Mouse (Mus musculus) liver, adult 2 months (tissue): ENCODE measurements at regions not wholly inside any gene's neighbourhood (a gene's known extent, or its start where the extent isn't known, plus 50 kb on each side); places are given as distances from the start of the nearest gene placed in this dataset.
"Not testable (repeated sequence)": the region's sequence is repeated elsewhere in the genome, so short reads cannot be mapped to it uniquely, and the experiment has no call there.

Experiments
- DNase-seq: peaks from one replicate; pipeline ENCODE4 v3.0.0-alpha.2; 2011; ENCODE audit warnings: low read depth, low spot score; ENCODE audit errors: extremely low read depth
- H3K27ac ChIP-seq: fragments of 200-500 bp; replicated peaks from 2 replicates; pipeline ENCODE4 v1.5.1; 2012; ENCODE audit warnings: low read depth, mild to moderate bottlenecking, control low read depth, inconsistent platforms, low read length; ENCODE audit not compliant: insufficient read depth
- H3K27me3 ChIP-seq: fragments of 200-500 bp; 2 replicates; pipeline ENCODE4 v1.6.1; 2012; ENCODE audit warnings: mild to moderate bottlenecking, moderate library complexity, low read length, inconsistent platforms; ENCODE audit not compliant: control insufficient read depth, insufficient read depth
- H3K36me3 ChIP-seq: fragments of 200-500 bp; 2 replicates; pipeline ENCODE4 v1.6.1; 2012; ENCODE audit warnings: low read length, inconsistent platforms; ENCODE audit not compliant: control insufficient read depth, insufficient read depth
- H3K4me1 ChIP-seq: fragments of 200-500 bp; 2 replicates; pipeline ENCODE4 v1.6.1; 2011; ENCODE audit warnings: low read length; ENCODE audit not compliant: control insufficient read depth, insufficient read depth
- H3K4me3 ChIP-seq: fragments of 200-500 bp; 2 replicates; pipeline ENCODE4 v1.5.1; 2011; ENCODE audit warnings: low read depth, mild to moderate bottlenecking, control low read depth, low read length, moderate library complexity; ENCODE audit not compliant: insufficient read depth
- H3K79me2 ChIP-seq: fragments of 200-500 bp; 2 replicates; pipeline ENCODE4 v1.6.1; 2012; ENCODE audit warnings: inconsistent platforms, mild to moderate bottlenecking, low read length, moderate library complexity; ENCODE audit not compliant: control insufficient read depth, insufficient read depth
- H3K9ac ChIP-seq: fragments of 200-500 bp; 2 replicates; pipeline ENCODE4 v1.6.1; 2012; ENCODE audit warnings: low read depth, mild to moderate bottlenecking, control low read depth, inconsistent platforms, low read length
- CTCF ChIP-seq: fragments of 200-500 bp; IDR thresholded peaks from 2 replicates; pipeline ENCODE4 v1.5.1; 2011; ENCODE audit warnings: low read depth, low read length, control low read depth
- POLR2A ChIP-seq: fragments of 200-500 bp; IDR thresholded peaks from 2 replicates; pipeline ENCODE4 v1.6.1; 2011; ENCODE audit warnings: low read length, control low read depth; ENCODE audit not compliant: insufficient read depth; ENCODE audit errors: extremely low read depth
- WGBS: fragments of 180-500 bp; shearing (Covaris S2); methylation state at CpG from one replicate; pipeline ENCODE4 v1.1.7; 2018; 5-methylcytosine and 5-hydroxymethylcytosine counted together

GRCm38 (mm10) chr12:77867947-77868495 lies 326.0 kb upstream of the Gm6657 start:
- H3K36me3 ChIP-seq, result no peaks in the 10 kb centered on the region
- 52% methylated on average over 4 of the region's 4 CpGs for WGBS
- no peak overlapping the region for H3K9ac ChIP-seq
- H3K4me1 ChIP-seq, result no peaks in the 10 kb centered on the region
- TF ChIP-seq CTCF (no peak), POLR2A (no peak)
- DNase-seq, result no peak
- H3K79me2 ChIP-seq, result no peaks in the 10 kb centered on the region
- no peaks in the 10 kb centered on the region; the same call in 1 of the 2 replicates for H3K27me3 ChIP-seq
- H3K4me3 ChIP-seq, result no peak overlapping the region
- no peak overlapping the region for H3K27ac ChIP-seq

DNA sequence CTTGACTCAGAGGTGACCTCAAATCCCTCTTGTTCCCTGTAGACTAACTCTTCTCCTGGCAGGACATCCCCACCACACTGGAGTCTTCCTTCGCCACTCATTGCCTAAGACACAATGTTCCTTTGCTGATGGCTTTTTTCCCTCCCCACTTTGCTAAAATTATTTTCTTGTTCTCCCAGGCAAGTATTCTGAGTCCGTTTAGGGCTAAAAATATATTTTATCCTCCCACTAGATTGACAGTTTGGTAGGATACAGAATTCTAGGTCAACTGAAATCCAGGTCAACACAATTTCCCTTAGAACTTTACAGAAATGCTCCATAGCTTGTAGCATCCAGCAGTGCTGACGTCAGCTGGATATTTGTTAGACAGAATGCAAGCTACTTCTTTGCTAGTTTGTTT lies 324.7 kb upstream of the Gm6657 start:
- no peak for DNase-seq
- Histone ChIP-seq H3K79me2 (no peaks in the 10 kb centered on the region), H3K4me3 (no peak overlapping the region), H3K9ac (no peak overlapping the region), H3K36me3 (no peaks in the 10 kb centered on the region), H3K4me1 (no peaks in the 10 kb centered on the region), H3K27me3 (no peaks in the 10 kb centered on the region; the same call in 1 of the 2 replicates), H3K27ac (no peak overlapping the region)
- WGBS, result 69% methylated on average over 3 of the region's 3 CpGs
- TF ChIP-seq CTCF (no peak), POLR2A (no peak)

DNA sequence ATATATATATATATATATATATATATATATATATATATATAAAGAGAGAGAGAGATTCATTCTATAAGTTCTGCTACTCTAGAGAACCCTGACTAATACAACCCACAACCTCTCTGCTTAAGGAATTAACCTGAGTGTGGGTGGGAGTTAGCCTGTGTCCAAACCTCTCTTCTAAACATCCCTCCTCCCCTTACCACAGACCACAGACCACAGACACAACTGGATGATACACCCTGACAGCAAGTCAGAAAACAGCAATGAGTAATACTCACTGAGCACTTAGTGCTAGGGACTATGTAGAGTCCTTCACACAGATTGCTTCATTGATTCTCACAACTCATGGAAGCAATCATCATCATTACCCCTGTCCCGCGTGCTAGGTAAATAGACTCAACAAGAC lies 306.7 kb upstream of the Gm6657 start:
- H3K79me2 ChIP-seq, result no peaks in the 10 kb centered on the region
- H3K36me3 ChIP-seq, result no peaks in the 10 kb centered on the region
- no peak overlapping the region for H3K27ac ChIP-seq
- no peaks in the 10 kb centered on the region for H3K4me1 ChIP-seq
- H3K27me3 ChIP-seq, result no peaks in the 10 kb centered on the region
- H3K9ac ChIP-seq, result no peak overlapping the region
- DNase-seq, result no peak
- no peak for TF ChIP-seq POLR2A
- TF ChIP-seq CTCF, result no peak
- WGBS, result 49% methylated on average over 2 of the region's 2 CpGs
- H3K4me3 ChIP-seq, result no peak overlapping the region

DNA sequence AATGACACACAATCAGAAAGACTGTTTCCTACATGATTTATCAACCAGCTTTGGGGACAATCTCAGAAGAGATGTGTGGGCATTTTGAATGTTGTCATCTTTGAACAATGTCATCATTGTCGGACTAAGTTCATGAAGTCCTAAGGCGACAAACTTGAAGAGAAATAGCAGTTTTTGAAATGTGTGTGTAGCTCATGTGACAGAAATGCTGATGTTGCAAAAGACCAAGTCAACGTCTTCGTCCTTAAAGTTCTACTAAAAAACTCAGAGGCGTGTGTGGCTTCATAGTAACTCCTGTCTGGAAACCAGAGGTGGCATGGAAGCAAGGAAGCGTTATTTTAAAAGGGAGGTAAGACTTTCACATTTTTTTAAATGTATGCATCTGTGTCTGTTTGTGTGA lies 302.6 kb upstream of the Gm6657 start:
- no peak for DNase-seq
- Histone ChIP-seq H3K4me3 (no peak overlapping the region), H3K4me1 (no peaks in the 10 kb centered on the region), H3K9ac (no peak overlapping the region), H3K27me3 (no peaks in the 10 kb centered on the region), H3K79me2 (no peaks in the 10 kb centered on the region), H3K27ac (no peak overlapping the region), H3K36me3 (no peaks in the 10 kb centered on the region)
- WGBS, result 94% methylated on average over 6 of the region's 6 CpGs
- no peak for TF ChIP-seq POLR2A
- no peak for TF ChIP-seq CTCF

GRCm38 (mm10) chr12:77894238-77894637 lies 299.8 kb upstream of the Gm6657 start:
- H3K27me3 ChIP-seq, result no peaks in the 10 kb centered on the region
- no peaks in the 10 kb centered on the region for H3K36me3 ChIP-seq
- TF ChIP-seq POLR2A, result no peak
- TF ChIP-seq CTCF, result no peak
- H3K4me3 ChIP-seq, result no peak overlapping the region
- H3K27ac ChIP-seq, result no peak overlapping the region
- no peaks in the 10 kb centered on the region for H3K79me2 ChIP-seq
- no peak for DNase-seq
- H3K9ac ChIP-seq, result no peak overlapping the region
- H3K4me1 ChIP-seq, result no peaks in the 10 kb centered on the region

DNA sequence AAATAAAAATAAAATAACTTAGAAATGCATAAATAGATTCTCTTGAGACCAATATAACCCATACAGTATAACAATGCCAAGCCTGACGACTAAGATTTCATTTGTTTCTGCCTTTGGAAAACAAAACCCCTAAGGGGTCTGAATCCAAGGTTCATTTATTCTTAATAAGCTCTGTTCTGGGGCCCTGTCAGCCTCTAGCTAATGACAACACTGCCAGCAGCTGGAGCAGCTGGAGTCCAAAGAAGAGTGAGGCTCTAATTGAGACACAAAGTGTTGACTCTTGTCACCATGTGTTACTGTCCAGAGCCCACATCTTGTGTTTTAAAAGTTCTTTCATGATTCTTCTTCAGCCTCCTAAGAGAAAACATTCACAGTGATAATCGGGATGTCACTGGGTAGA lies 298.5 kb upstream of the Gm6657 start:
- WGBS, result 83% methylated on average over 2 of the region's 2 CpGs
- DNase-seq, result no peak

DNA sequence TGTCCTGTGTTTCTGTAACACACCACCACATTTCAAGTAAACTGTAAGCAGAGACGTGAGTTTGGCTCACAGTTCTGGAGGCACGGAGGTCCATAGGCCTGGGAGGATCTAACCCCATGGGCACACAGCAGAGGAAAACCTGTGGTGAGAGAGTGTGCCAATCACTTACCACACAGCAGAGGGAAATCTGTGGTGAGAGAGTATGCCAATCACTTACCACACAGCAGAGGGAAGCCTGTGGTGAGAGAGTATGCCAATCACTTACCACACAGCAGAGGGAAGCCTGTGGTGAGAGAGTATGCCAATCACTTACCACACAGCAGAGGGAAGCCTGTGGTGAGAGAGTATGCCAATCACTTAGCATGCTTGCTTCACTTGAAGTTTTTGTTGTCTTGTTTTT lies 295.1 kb upstream of the Gm6657 start:
- DNase-seq, H3K4me1 ChIP-seq, H3K4me3 ChIP-seq, H3K9ac ChIP-seq, H3K79me2 ChIP-seq, H3K27ac ChIP-seq, H3K27me3 ChIP-seq, H3K36me3 ChIP-seq: not testable (repeated sequence)
- WGBS, result 86% methylated on average over 2 of the region's 2 CpGs

More for the DNA sequence above, 298.5 kb upstream of the Gm6657 start:
- H3K27ac ChIP-seq, result no peak overlapping the region
- H3K27me3 ChIP-seq, result no peaks in the 10 kb centered on the region
- no peak overlapping the region for H3K4me3 ChIP-seq
- TF ChIP-seq CTCF (no peak), POLR2A (no peak)
- no peaks in the 10 kb centered on the region for H3K79me2 ChIP-seq
- H3K4me1 ChIP-seq, result no peaks in the 10 kb centered on the region
- no peaks in the 10 kb centered on the region for H3K36me3 ChIP-seq
- no peak overlapping the region for H3K9ac ChIP-seq
